In genomic region chr2:51374636-51375035, GRCm38 (mm10) we compare ENCODE assay signal across 13 mouse cellular contexts.
"Had no signal": no experiment of that assay in that cellular context is flagged by ENCODE, and none has a peak within 500 bp of the region (broad histone marks: within the 10 kb centered on the region; RNA-seq: fewer than 3 reads in every experiment).

No protein-coding gene starts in this region.

- DNase-seq: lung, adult 18-20 months; lung, embryonic 14.5 days; lung, postnatal 10 days; lung, postnatal 4 days; midbrain, embryonic 14.5 days; retina, postnatal 1 day; right cerebral cortex, adult 18-20 months; right cerebral cortex, postnatal 25 days; right cerebral cortex, postnatal 4 days; spleen, adult 18-20 months; thymus, adult 18-20 months; thymus, postnatal 14 days; thymus, postnatal 36 days had no signal
